Mouse (Mus musculus): ENCODE measurements around the gene Nhlrc4.

GRCm38 (mm10) chr17:25907640-25908039 is 37.1 kb downstream of the Nhlrc4 start:
- TF ChIP-seq CTCF (IDR thresholded peaks at IDR 0.05; ENCODE audit: extremely low read depth, insufficient read depth, insufficient read length, insufficient replicate concordance) (no peak), POLR2A (IDR thresholded peaks at IDR 0.05; ENCODE audit: low read depth, low read length) (no peak)
